Mouse (Mus musculus) left cerebral cortex, postnatal 14 days (tissue): ENCODE data around the gene Prima1. TPM values are rescaled to one million over a fixed set of nuclear protein-coding genes. Genes with fewer than 3 reads are reported as not detected.
A peak's percentile ranks its signal among the peaks of the same experiment; 100 is the strongest.

ENCODE experiments used
- DNase-seq, 2 experiments: peaks; one replicate each; pipeline ENCODE4 v3.0.0; 2021 to 2022; ENCODE audit warnings: low spot score in 2 of 2, mixed read lengths in 1 of 2
- intact Hi-C: fragments of 180-260 bp; cut with DNase I; formaldehyde crosslinking; loops from one replicate; pipeline ENCODE4 v1.15.1; 2025
- long read RNA-seq, 2 experiments: library from polyadenylated mRNA; stranded (forward); transcript quantifications; one replicate each; pipeline ENCODE4 v2.0.0; 2021
- total RNA-seq, 2 experiments: library from RNA; stranded (reverse); gene quantifications; 2 replicates each; pipeline ENCODE4 v1.2.3; 2021

Prima1 gene
- 1 to 10 TPM; 2.4 to 6.5 TPM for total RNA-seq
- long read RNA-seq, experiment 1, partial matches to known transcripts, result 0 of 7 reads
- long read RNA-seq, experiment 1, other reads (novel, unspliced or antisense), result 7 of 7 reads
- long read RNA-seq, experiment 2, result 0 reads

GRCm38 (mm10) chr12:103242083-103242581 lies at the start of gene Prima1:
Gene Prima1, minus strand, starts transcription at chr12:103242150.
- peak; percentile 15 to 58 for DNase-seq
- intact Hi-C loops, result loop anchor here (5.0 kb wide), 2 partner anchors 45 to 100 kb away; no protein-coding TSS in a partner anchor

GRCm38 (mm10) chr12:103287276-103287675 lies 45.3 kb upstream of the Prima1 start:
- intact Hi-C loops, result no loop called here
- no peak for DNase-seq

- intact Hi-C loops, result no loop called here
- DNase-seq, result no peak
These were observed 41.5 kb upstream of the Prima1 start for GRCm38 (mm10) chr12:103283411-103283810.

- intact Hi-C loops, result no loop called here
- no peak for DNase-seq
These were observed 41.0 kb upstream of the Prima1 start for GRCm38 (mm10) chr12:103282936-103283335.

GRCm38 (mm10) chr12:103281912-103282311 lies 40.0 kb upstream of the Prima1 start:
- DNase-seq, result no peak

GRCm38 (mm10) chr12:103281491-103281890 lies 39.5 kb upstream of the Prima1 start:
- intact Hi-C loops, result no loop called here
- DNase-seq, result no peak

More at GRCm38 (mm10) chr12:103281912-103282311, 40.0 kb upstream of the Prima1 start:
- intact Hi-C loops, result no loop called here

GRCm38 (mm10) chr12:103276422-103276821 lies 34.5 kb upstream of the Prima1 start:
- intact Hi-C loops, result no loop called here
- peak; percentile 34 to 64 for DNase-seq

GRCm38 (mm10) chr12:103273732-103274131 lies 31.8 kb upstream of the Prima1 start:
- no peak for DNase-seq

GRCm38 (mm10) chr12:103273051-103273450 lies 31.1 kb upstream of the Prima1 start:
- intact Hi-C loops, result no loop called here
- no peak for DNase-seq

More at GRCm38 (mm10) chr12:103273732-103274131, 31.8 kb upstream of the Prima1 start:
- intact Hi-C loops, result no loop called here

- intact Hi-C loops, result no loop called here
- no peak for DNase-seq
These were observed 30.2 kb upstream of the Prima1 start for GRCm38 (mm10) chr12:103272176-103272575.

GRCm38 (mm10) chr12:103266605-103267004 lies 24.7 kb upstream of the Prima1 start:
- DNase-seq, result no peak
- intact Hi-C loops, result no loop called here

GRCm38 (mm10) chr12:103262017-103262865 lies 20.3 kb upstream of the Prima1 start:
- intact Hi-C loops, result no loop called here
- no peak for DNase-seq

GRCm38 (mm10) chr12:103252901-103253434 lies 11.0 kb upstream of the Prima1 start:
- DNase-seq, result no peak
- intact Hi-C loops, result no loop called here

- DNase-seq, result no peak
- intact Hi-C loops, result no loop called here
These were observed 9.2 kb upstream of the Prima1 start for GRCm38 (mm10) chr12:103251151-103251550.

- DNase-seq, result no peak
- intact Hi-C loops, result no loop called here
These were observed 8.4 kb upstream of the Prima1 start for GRCm38 (mm10) chr12:103250333-103250732.

- intact Hi-C loops, result loop anchor here (5.0 kb wide), 2 partner anchors 46 to 101 kb away; no protein-coding TSS in a partner anchor
- no peak for DNase-seq
These were observed 1.1 kb upstream of the Prima1 start for GRCm38 (mm10) chr12:103243041-103243440.

GRCm38 (mm10) chr12:103242591-103243025 lies 658 bp upstream of the Prima1 start:
- intact Hi-C loops, result loop anchor here (5.0 kb wide), 2 partner anchors 45 to 100 kb away; no protein-coding TSS in a partner anchor
- peak; percentile 41 to 64 for DNase-seq

GRCm38 (mm10) chr12:103241311-103242082 lies 453 bp downstream of the Prima1 start:
- intact Hi-C loops, result loop anchor here (5.0 kb wide), 2 partner anchors 44 to 99 kb away; no protein-coding TSS in a partner anchor
- no peak for DNase-seq

GRCm38 (mm10) chr12:103238924-103239460 lies 3.0 kb downstream of the Prima1 start:
- DNase-seq, result no peak
- intact Hi-C loops, result no loop called here
